Mouse (Mus musculus): Measurements from ENCODE around the gene Uqcc2.

- no peak for TF ChIP-seq CTCF (IDR thresholded peaks at IDR 0.05 in 2 of 3, conservative IDR thresholded peaks at IDR 0.05 in 1 of 3; ENCODE audit: control insufficient read depth in 1 of 3, insufficient read depth in 1 of 3, low read depth in 2 of 3, low read length in 3 of 3, poor library complexity in 1 of 3, severe bottlenecking in 1 of 3)
- no peak for TF ChIP-seq POLR2A (IDR thresholded peaks at IDR 0.05; ENCODE audit: control insufficient read depth in 1 of 2, insufficient read depth in 1 of 2, low read depth in 1 of 2, low read length in 2 of 2, poor library complexity in 1 of 2)
- no peak for TF ChIP-seq USF1 (IDR thresholded peaks at IDR 0.05; ENCODE audit: low read depth, low read length)
- TF ChIP-seq ZKSCAN1 (IDR thresholded peaks at IDR 0.05; ENCODE audit: low read depth, low read length), result no peak
- TF ChIP-seq ZMIZ1 (IDR thresholded peaks at IDR 0.05; ENCODE audit: low read depth, low read length), result no peak
- TF ChIP-seq ZNF384 (IDR thresholded peaks at IDR 0.05; ENCODE audit: low read depth, low read length), result no peak
- no peak for TF ChIP-seq GATA1 (IDR thresholded peaks at IDR 0.05; ENCODE audit: low read depth, low read length)
These were observed 5.6 kb upstream of the Uqcc2 start for GRCm38 (mm10) chr17:27139304-27139703.

Measured in MEL (cell line).